Mouse (Mus musculus) midbrain, embryonic 10.5 days (tissue): ENCODE measurements around the gene Ndst2. TPM values are rescaled to one million over a fixed set of nuclear protein-coding genes. Genes with fewer than 3 reads are reported as not detected.

Experiments
- DNase-seq: peaks from one replicate; pipeline ENCODE4 v3.0.0-alpha.2; 2017; ENCODE audit warnings: low spot score
- H3K27ac ChIP-seq: fragments of 300-500 bp; sonication (generic); replicated peaks from 2 replicates; pipeline ENCODE4 v1.5.1; 2016; ENCODE audit warnings: mild to moderate bottlenecking
- H3K27me3 ChIP-seq: fragments of 300-500 bp; sonication (generic); 2 replicates; pipeline ENCODE4 v1.6.1; 2016; ENCODE audit warnings: low read depth, mild to moderate bottlenecking; ENCODE audit not compliant: poor library complexity, severe bottlenecking
- H3K36me3 ChIP-seq: fragments of 300-500 bp; sonication (generic); 2 replicates; pipeline ENCODE4 v1.6.1; 2016; ENCODE audit warnings: mild to moderate bottlenecking, moderate library complexity
- H3K4me1 ChIP-seq: fragments of 300-500 bp; sonication (generic); 2 replicates; pipeline ENCODE4 v1.6.1; 2016
- H3K4me3 ChIP-seq: fragments of 300-500 bp; sonication (generic); 2 replicates; pipeline ENCODE4 v1.5.1; 2016; ENCODE audit warnings: mild to moderate bottlenecking, moderate library complexity
- H3K9me3 ChIP-seq: fragments of 300-500 bp; sonication (generic); replicated peaks from 2 replicates; pipeline ENCODE4 v1.6.1; 2016; ENCODE audit warnings: mild to moderate bottlenecking
- WGBS: fragments of 180-500 bp; shearing (Covaris S2); methylation state at CpG from one replicate; pipeline ENCODE4 v1.1.7; 2016; 5-methylcytosine and 5-hydroxymethylcytosine counted together
- microRNA-seq: library from miRNA; unstranded; fragments of <30 nt; microRNA quantifications from one replicate; pipeline ENCODE4, GENCODE M21; 2017
- polyA plus RNA-seq: library from polyadenylated mRNA; unstranded; fragments of >200 nt; fragmentation: Nextera tagmentation; extraction: Ambion mirVana; gene quantifications from 2 replicates; pipeline ENCODE4 v1.2.1, GENCODE M21; 2016

Gene Ndst2
- polyA plus RNA-seq, 1 experiment from 2014 or later = 24.0 TPM

- H3K4me3 ChIP-seq = no peak overlapping the region
- peaks cover 70% of the 10 kb centered on the region for H3K36me3 ChIP-seq
- no peak for DNase-seq
- H3K4me1 ChIP-seq = peaks cover 37% of the 10 kb centered on the region
- H3K27ac ChIP-seq = no peak overlapping the region
- no peaks in the 10 kb centered on the region for H3K9me3 ChIP-seq
- WGBS = 89% methylated on average over 10 of the region's 10 CpGs
- H3K27me3 ChIP-seq = no peaks in the 10 kb centered on the region
Observed at GRCm38 (mm10) chr14:20693589-20694101, 40.7 kb downstream of the Ndst2 start.

DNA sequence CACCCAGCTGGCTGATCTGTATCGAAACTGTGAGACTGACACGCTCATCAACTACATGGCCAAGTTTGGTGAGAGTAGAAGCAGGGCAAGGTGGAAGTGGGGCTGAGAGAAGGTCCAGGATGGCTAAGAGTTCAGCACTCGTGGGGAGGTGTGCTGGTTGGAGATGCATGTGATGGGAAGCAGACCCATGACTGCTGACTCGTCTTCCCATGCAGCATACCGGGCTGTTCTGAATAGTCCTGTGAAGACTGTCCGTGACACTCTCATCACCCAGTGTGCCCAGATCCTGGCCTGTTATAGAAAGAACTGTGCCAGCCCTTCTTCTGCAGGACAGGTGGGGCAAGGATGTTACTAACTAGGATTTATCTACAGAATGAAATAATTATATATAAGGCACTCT lies 42.6 kb downstream of the Ndst2 start:
- Histone ChIP-seq H3K27me3 (no peaks in the 10 kb centered on the region), H3K9me3 (no peaks in the 10 kb centered on the region), H3K36me3 (peaks cover 78% of the 10 kb centered on the region), H3K27ac (no peak overlapping the region), H3K4me1 (peaks cover 18% of the 10 kb centered on the region), H3K4me3 (no peak overlapping the region)
- DNase-seq = no peak
- 93% methylated on average over 6 of the region's 6 CpGs for WGBS

GRCm38 (mm10) chr14:20689009-20689408 lies 45.4 kb downstream of the Ndst2 start:
- Histone ChIP-seq H3K27ac (no peak overlapping the region), H3K36me3 (peaks cover 100% of the 10 kb centered on the region), H3K9me3 (no peaks in the 10 kb centered on the region), H3K4me3 (no peak overlapping the region), H3K27me3 (no peaks in the 10 kb centered on the region), H3K4me1 (no peaks in the 10 kb centered on the region; the same call in 1 of the 2 replicates)
- no peak for DNase-seq
- 91% methylated on average over 2 of the region's 2 CpGs for WGBS

DNA sequence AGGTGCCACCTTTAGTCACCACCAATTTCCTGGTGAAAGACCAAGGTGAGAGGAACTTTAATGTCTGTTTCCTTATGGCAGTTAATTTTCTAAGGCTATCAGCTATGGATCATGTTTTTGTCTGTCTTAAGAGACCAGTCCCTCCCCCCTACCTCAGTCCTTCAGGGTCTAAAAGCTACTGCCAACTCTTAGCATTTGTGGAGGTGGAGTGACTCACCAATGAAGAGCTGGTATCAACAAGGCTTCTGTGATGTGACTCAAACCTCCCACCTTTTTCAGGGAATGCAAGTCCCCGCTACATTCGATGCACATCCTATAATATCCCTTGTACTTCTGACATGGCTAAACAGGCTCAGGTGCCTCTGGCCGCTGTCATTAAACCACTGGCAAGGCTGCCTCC lies 47.8 kb downstream of the Ndst2 start:
- Histone ChIP-seq H3K27ac (no peak overlapping the region), H3K36me3 (peaks cover 100% of the 10 kb centered on the region), H3K9me3 (no peaks in the 10 kb centered on the region), H3K4me3 (no peak overlapping the region), H3K4me1 (no peaks in the 10 kb centered on the region), H3K27me3 (no peaks in the 10 kb centered on the region)
- no peak for DNase-seq
- WGBS = 98% methylated on average over 3 of the region's 3 CpGs

GRCm38 (mm10) chr14:20682498-20682897 lies 51.9 kb downstream of the Ndst2 start:
- Histone ChIP-seq H3K4me1 (no peaks in the 10 kb centered on the region), H3K27ac (no peak overlapping the region), H3K9me3 (no peaks in the 10 kb centered on the region), H3K27me3 (no peaks in the 10 kb centered on the region), H3K36me3 (peaks cover 100% of the 10 kb centered on the region), H3K4me3 (no peak overlapping the region)
- WGBS = 84% methylated on average over 3 of the region's 3 CpGs
- no peak for DNase-seq

DNA sequence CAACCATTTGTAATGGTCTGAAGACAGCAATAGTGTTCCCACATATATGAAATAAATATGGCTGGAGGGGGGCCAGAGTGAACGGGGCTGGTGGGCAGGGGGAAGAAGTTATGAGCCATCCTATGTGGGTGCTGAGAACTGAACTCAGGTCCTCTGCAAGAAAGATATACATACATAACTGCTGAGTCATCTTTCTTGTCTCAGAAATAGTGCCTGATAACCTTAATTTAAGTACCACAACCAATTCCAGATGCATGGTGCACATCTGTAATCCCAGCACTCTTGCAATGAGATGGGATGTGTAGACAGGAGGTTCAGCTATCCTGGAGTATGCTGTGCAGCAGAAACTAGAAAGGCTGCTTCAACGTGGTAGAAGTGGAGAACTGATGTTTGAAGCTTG lies 52.6 kb downstream of the Ndst2 start:
- no peaks in the 10 kb centered on the region for H3K27me3 ChIP-seq
- peaks cover 100% of the 10 kb centered on the region for H3K36me3 ChIP-seq
- H3K4me3 ChIP-seq = no peak overlapping the region
- no peaks in the 10 kb centered on the region for H3K9me3 ChIP-seq
- DNase-seq = no peak
- 90% methylated on average over 2 of the region's 2 CpGs for WGBS
- no peaks in the 10 kb centered on the region for H3K4me1 ChIP-seq
- H3K27ac ChIP-seq = no peak overlapping the region

DNA sequence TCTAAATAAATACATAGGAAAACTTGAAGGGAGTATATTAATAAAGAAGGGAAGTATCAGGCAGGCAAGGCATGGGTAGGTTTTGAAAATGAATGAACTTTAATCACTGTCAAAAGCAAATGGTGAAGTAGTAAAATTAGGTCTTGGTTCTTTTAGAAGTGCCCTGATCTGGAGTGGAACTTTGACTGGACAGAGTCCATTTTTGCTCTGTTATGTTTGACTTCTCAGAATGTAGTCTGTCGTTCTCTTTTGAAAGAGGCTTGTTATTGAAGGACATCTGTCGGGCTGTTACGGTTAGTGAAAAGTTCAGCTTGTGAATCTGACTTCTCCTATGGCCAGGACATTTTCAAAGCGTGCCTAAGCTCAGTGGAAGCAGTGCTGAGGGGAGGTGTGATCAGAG lies 56.5 kb downstream of the Ndst2 start:
- Histone ChIP-seq H3K4me3 (no peak overlapping the region), H3K9me3 (no peaks in the 10 kb centered on the region), H3K4me1 (peaks cover 14% of the 10 kb centered on the region), H3K27me3 (no peaks in the 10 kb centered on the region), H3K36me3 (peaks cover 75% of the 10 kb centered on the region), H3K27ac (no peak overlapping the region)
- DNase-seq = no peak
- 95% methylated on average over 4 of the region's 4 CpGs for WGBS

DNA sequence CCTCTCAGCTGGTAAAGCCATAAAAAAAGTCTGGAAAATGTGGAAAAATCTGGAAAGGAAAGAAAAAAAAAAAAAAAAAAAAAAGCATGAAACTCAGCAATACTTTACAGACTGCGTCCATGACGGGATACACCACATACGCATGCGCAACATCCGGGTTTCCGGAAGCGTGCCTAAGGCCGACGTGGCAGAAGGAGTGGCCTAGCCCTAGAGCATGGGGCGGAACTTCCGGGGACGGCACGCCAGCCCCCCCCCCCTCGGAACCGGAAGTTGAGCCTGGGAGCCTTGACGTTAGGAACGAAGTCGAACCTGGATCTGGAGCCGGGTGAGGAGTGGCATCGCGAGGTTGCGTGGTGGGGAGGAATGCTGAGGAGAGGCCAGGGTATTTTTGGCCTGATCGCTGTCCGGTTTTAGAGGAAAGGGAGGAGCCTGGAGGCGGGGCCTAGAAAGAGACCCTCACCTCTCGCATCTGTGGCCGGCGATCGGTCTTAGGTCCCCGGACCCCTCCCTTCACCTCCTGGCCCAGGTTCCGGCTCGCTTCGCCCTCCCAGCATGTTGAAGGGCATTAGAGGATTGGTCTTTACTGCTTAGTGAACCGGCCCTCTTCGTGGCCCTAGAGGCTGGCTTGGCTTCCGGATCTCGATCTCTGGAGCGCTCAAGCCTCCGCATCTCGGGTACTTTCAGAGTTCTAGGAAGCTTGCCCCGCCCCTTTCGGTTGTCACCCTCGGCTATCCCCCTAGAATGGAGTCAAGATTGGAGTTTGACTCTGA lies 60.1 kb downstream of the Ndst2 start, which contains the start of gene Sec24c:
Gene Sec24c (plus strand): TSS at position 245 of the 770 bp plus-strand sequence.
- Histone ChIP-seq H3K4me3 (peak within 1 kb of the TSS; percentile 84), H3K36me3 (peaks cover 38% of the 10 kb centered on the region), H3K27me3 (peaks cover 5% of the 10 kb centered on the region; the same call in 1 of the 2 replicates), H3K27ac (peak within 1 kb of the TSS; percentile 90), H3K4me1 (peaks cover 14% of the 10 kb centered on the region), H3K9me3 (no peaks in the 10 kb centered on the region)
- peak; percentile 99 for DNase-seq
- WGBS = under 1% methylated on average over 43 of the region's 43 CpGs

- Histone ChIP-seq H3K27ac (peak overlapping the region; percentile 90), H3K4me1 (peaks cover 14% of the 10 kb centered on the region), H3K9me3 (no peaks in the 10 kb centered on the region), H3K4me3 (peak overlapping the region; percentile 84), H3K36me3 (peaks cover 33% of the 10 kb centered on the region), H3K27me3 (peaks cover 11% of the 10 kb centered on the region; the same call in 1 of the 2 replicates)
- WGBS = 11% methylated on average over 13 of the region's 13 CpGs
- DNase-seq = peak; percentile 22
Observed at GRCm38 (mm10) chr14:20673735-20674063, 60.7 kb downstream of the Ndst2 start.

Small RNAs within 50 kb of the gene (microRNA-seq; reads per million reads assigned to microRNA genes)
- gene Mir6946 = not detected

Other genes starting within 250 kb of the Ndst2 start
- gene Mss51, start 237.7 kb downstream of the Ndst2 start, polyA plus RNA-seq = 1.1 and 1.2 TPM in 2 replicates
- gene Ppp3cb, start 188.0 kb downstream of the Ndst2 start, polyA plus RNA-seq = 40.9 and 48.8 TPM in 2 replicates
- gene Usp54, start 93.5 kb downstream of the Ndst2 start, polyA plus RNA-seq = 14.2 and 14.3 TPM in 2 replicates
- gene Myoz1, start 78.0 kb downstream of the Ndst2 start, polyA plus RNA-seq = not detected in 2 replicates
- 0.07 and 0.11 TPM in 2 replicates for gene Synpo2l, start 66.2 kb downstream of the Ndst2 start, polyA plus RNA-seq
- 103 and 114 TPM in 2 replicates for gene Sec24c, start 60.3 kb downstream of the Ndst2 start, polyA plus RNA-seq
- 18.3 and 21.4 TPM in 2 replicates for gene Fut11, start 39.6 kb downstream of the Ndst2 start, polyA plus RNA-seq
- 242 and 277 TPM in 2 replicates for gene Chchd1, start 31.6 kb downstream of the Ndst2 start, polyA plus RNA-seq
- 26.1 and 34.4 TPM in 2 replicates for gene Zswim8, start 27.0 kb downstream of the Ndst2 start, polyA plus RNA-seq
- gene Camk2g, start 59.5 kb upstream of the Ndst2 start, polyA plus RNA-seq = 41.8 and 42.8 TPM in 2 replicates
- gene Plau, start 102.1 kb upstream of the Ndst2 start, polyA plus RNA-seq = 0.49 and 0.70 TPM in 2 replicates
- 29.6 and 30.1 TPM in 2 replicates for gene Vcl, start 194.8 kb upstream of the Ndst2 start, polyA plus RNA-seq